Mouse (Mus musculus) spleen, adult 18-20 months (tissue): ENCODE data around the gene Blnk.

Experiments
- DNase-seq, 2 experiments: peaks; one replicate each; pipeline ENCODE4 v3.0.0; 2022; ENCODE audit warnings: mixed read lengths in 2 of 2

Gene Blnk

DNA sequence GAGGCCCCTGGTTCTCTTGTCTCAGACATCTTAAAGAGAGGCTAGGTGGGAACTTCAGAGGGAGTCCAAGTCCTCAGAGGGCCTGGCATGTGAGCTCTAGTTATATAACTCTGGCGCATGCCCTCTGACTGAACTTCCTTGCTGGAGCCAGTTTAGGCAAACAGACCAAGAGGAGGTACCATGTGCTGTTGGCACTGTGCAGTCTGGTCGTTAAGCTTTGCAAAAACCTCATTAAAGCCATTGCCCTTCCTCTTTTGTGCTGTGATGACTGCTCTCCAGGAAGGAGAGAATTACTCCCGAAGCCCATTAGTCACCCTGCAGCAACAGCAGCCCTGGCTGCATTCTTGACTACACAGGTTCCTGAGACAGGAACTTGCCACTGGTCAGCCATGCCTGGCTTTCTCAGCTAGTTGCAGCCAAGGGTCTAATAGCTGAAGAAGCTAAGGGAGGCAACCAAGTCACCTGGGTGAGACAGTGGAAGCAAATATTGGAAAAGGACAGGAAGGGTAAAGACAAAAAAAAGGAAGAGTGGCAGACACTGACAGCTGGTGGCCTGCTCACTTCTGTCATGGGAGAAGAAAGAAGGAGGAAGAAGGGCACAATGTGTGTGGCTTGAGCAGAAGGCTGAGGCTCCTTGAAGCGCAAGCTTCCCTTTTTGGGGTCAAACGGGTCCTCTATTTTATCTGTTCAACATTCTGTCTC lies 4.3 kb upstream of the Blnk start:
- DNase-seq, result no peak

DNA sequence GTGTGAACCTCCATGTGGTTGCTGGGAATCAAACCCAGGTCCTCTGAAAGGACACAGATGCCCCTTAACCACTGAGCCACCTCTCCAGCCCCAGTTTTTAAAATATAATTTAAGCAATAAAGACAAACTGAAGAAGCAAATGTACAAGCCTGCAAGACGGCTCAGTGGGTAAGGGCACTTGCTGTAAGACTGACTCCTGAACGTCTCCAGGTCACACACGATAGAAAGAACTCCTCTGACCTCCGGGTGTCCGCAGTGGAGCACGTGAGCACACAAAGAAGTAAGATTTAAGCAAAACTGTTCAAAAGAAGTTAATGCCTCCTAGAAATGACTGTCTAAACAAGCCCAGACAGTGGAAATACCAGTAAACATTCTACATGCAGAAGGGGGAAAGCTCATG lies 2.4 kb upstream of the Blnk start:
- DNase-seq, result no peak

DNA sequence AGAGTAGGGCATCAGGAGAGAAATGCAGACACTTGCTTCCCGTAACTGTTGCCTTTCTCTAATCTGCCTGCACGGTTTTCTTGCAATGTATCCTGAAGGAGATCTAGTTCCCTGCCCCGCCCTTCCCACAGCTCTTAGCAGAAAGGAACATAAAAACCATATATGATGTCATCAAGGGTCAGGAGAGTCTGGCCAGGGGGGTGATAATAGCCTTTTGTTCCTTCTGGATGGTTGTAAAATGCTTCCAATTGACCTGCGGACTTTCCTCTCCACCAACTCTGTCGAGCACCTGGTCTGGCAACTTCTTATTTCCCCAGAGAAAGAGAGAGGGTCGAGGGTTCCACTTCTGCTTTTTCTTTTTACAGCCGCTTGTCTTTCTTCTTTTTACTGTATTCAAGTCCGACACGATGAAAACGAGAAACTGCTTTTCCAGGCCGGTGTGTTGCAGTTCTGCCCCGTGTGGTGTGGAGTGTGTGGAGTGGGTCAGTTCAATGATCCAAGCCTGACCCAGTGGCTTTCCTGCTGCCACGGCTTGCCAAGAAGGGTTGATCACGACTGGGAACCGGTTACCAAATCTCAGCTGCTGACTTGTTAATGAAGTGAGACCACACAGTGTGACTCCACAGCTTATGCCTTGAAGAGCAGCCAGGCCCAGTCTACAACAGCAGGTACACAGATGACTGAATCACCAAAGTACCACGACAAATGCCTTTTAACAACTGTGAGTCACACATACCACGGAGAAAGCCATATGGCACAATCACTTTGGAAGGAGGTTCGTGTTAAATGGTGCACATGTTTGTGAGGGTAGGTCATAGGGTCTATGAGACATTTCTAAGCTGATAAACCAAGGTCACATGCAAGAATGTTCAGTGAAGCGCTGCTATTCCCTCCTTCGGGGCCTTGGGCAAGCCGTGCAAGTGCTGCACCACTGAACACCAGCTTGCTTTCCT lies 1.4 kb upstream of the Blnk start:
- peak; percentile 51 to 56 for DNase-seq

DNA sequence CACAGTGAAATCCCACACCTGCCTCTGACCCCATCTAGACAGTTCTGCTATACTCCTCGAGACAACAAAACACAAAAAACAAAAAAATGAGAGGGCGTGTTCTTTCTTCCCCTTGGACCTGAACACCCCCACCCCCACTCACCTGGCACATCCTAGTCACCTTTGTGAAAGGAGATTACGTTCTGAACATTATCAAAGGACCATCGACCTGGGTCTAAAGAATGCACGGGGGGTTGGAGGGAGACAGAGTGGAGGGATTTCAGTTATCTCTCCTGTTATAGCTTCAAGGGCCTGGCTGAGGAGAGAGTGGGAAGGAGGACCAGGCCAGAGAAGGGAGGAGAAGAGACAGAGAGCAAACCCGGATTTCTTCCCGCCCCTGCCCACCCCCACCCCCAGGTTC lies 576 bp upstream of the Blnk start:
- no peak for DNase-seq

DNA sequence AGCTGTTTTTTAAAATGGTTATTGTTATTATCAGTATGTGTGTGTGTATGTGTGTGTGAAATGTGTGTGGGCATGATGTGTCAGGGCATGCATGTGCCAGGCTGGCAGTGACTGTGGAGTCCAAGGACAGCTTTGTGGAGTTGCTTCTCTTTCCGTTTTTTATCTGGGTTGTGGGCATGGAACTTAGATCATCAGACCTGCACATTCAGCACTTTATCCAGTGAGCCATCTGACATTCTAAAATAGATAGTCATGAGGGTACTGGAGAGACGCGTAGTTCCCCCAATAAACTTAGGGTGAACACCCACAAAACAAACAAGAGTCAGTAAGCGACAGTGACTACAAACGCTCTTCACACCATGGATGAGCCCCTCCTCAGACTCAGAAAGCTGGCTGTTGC lies 979 bp downstream of the Blnk start:
- no peak for DNase-seq

DNA sequence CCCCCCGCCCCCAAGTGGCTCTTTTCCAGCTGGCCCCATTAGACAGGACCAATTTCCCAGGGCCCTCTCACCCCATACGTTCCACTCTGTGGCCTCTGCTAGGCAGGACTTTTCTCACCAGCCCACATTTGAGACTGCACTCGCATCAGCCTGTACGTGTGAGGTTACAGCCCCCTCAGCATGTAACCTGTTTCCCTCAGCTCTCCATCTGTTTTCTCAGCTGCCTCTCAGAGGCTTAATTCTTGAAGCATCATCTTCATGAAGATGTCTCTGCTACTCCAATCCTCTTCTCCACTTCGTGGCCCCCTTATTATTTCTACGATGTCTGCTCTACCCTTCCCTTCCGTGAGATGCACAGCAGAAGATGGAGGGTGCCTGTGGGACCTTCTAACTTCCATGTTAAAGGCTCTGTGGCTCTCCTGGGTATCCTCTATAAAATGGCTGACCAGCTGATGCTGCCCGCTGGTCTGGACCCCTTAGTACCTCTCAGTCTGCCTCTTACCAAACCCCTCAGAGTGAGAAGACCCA lies 1.8 kb downstream of the Blnk start:
- DNase-seq, result no peak

DNA sequence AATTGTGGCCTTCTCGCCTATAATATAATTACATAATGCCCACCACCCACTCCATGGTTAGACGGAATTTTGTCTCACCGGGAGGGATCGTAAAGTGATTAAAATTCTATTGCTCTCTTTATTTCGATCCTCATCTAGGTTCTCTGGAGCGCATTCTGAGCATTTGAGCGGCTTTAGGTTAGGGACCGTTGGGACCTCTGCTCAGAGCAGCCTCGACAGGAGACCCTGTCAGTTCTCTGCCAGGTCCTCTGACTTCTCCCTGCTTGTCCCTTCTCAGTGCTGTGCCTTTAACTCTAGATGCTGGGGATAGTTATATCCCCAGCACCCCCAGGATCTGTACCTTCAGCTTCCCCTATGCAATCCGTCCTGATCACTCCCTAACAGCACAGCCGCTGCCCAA lies 2.2 kb downstream of the Blnk start:
- no peak for DNase-seq

DNA sequence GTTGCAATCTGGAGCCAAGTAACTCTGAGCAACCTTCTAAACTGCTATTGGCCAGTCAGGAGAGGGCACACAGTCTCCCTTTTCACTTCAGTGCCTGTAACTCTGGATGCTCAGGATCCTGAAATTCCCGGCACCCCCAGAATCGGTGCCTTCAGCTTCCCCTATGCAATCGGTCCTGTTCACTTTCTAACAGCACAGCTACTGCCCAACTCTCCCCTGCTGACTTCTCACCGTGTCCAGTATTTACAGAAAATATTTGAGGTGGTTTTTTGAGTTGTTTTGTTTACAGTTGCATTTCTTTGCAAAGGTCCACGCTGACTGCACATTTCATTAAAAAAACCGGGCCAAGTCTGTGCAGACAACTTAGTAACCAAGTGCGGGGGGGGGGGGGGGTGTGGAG lies 2.7 kb downstream of the Blnk start:
- no peak for DNase-seq

DNA sequence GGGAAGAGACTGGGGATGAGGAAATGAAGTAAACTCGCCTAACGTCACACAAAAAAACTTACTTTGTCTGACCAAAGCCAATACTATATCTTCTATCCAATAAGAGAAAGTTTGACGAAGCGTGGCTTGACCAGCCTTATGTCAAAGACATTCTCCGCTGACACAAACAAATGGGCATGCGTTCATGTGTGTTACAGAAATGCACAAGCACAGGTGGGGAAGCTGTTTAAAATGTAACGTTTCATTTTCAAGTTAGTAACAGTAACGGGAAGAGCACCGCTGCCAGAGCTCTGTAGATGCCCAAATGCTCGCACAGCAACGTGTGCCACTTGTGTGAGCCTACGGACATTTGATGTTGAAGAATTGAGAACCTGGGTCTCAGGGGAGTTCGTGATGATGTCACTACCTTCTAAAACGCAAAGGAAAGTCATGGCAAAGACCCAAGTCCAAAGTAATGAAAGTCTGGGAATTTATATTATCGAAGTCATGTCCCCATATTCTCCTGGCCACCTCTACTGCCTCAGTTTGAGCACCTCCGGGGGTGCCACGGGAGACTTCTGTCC lies 3.5 kb downstream of the Blnk start:
- no peak for DNase-seq

DNA sequence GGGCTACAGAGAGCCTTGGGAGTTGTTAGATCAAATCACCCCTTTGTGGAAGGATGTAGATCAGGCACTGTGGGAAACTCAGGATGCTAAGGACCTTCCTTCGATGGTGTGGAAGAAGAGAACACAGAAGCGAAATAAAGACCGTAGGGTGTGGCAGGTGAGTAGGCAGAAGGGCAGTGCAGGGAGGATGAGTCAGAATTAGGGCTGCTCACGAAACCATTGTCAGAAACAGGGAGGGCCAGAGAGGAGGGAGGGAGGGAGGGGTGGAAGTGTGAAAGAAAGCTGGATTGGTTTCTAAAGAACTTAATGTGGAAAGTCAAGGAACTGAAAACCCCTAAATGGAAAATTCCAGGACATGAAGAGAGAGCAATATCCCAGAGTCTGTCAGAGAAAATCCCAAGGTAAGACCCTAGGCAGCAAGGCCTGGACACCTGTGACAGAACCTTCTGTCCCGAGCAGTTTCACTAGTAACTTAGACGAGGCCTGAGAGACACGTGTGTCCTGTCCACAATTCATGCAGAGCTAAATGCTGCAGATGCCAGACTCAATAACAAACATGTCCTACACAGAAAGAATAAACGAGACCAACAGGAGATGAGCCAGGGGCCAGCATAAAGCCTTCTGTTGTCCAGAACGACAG lies 4.3 kb downstream of the Blnk start:
- DNase-seq, result no peak

DNA sequence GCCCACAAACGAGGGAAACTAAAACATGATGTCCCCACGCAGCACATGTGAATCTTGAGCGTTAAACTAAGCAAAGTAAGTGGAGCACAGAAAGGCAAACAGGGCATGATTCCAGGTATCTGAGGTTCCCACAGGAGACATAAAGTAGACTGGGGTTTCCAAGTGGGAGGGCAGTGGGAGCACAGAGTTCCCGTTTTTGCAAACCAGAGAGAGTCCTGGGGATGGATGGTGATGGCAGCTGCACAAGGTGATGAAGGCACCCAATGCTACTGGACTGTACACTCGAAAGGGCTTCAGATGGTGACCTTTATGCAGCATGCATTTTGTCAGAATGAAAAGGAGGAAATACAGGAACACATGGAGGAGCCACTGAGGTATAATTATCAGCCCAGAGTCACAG lies 5.5 kb downstream of the Blnk start:
- no peak for DNase-seq

DNA sequence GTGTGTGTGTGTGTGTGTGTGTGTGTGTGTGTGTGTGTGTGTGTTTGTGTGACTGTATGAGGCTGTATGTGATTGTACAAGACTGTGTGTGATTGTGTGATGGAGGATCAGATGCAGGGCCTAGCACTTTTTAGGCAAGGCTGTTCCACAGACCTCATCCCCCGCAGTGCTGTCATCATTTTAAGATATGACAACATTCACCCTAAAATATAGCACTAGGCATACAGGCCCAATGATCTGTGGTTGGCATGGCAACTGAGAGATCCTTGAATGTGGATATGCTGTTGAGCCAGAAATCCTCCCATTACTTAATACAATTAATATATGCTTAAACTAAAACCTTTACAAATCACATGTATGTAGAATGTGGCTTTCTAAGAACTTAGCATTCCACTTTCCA lies 9.8 kb downstream of the Blnk start:
- DNase-seq, result no peak

DNA sequence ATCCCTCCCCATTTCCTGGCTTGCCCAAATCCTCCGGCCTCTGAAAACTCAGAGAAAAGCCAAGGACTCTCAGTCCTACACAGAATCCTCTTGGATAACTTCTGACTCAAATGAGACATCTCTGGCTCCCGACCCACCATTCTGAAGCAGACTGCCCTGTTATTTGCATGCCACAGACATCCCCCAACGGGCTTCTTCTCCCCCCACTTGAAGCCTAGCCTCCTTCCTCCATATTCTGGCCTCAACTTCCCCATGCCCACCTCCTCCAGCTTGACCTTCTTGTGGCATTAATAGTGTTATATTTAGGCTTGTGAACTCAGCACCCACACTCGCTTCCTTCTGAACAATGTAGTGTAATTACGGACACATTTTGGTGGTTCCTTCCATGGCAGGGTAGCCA lies 13.7 kb downstream of the Blnk start:
- DNase-seq, result no peak

DNA sequence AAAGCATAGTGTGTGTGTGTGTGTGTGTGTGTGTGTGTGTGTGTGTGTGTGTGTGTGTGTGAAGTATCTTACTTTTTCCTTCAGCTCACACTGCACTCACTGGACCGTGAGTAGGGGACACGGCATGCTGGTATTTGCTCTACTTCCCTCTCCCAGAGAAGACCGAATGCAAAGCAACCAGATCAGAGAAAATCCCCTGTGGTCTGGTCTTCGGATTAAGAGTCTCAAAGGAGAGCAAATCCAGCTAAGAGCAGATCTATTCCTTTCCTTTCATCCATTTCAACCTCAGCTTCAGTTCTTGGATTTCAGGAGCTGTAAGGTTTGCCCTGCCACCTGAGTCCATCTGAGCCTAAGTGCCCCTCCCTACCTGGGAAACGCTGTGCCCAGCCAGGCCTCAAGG lies 16.3 kb downstream of the Blnk start:
- peak in 1 of 2 experiments; percentile 49 for DNase-seq

DNA sequence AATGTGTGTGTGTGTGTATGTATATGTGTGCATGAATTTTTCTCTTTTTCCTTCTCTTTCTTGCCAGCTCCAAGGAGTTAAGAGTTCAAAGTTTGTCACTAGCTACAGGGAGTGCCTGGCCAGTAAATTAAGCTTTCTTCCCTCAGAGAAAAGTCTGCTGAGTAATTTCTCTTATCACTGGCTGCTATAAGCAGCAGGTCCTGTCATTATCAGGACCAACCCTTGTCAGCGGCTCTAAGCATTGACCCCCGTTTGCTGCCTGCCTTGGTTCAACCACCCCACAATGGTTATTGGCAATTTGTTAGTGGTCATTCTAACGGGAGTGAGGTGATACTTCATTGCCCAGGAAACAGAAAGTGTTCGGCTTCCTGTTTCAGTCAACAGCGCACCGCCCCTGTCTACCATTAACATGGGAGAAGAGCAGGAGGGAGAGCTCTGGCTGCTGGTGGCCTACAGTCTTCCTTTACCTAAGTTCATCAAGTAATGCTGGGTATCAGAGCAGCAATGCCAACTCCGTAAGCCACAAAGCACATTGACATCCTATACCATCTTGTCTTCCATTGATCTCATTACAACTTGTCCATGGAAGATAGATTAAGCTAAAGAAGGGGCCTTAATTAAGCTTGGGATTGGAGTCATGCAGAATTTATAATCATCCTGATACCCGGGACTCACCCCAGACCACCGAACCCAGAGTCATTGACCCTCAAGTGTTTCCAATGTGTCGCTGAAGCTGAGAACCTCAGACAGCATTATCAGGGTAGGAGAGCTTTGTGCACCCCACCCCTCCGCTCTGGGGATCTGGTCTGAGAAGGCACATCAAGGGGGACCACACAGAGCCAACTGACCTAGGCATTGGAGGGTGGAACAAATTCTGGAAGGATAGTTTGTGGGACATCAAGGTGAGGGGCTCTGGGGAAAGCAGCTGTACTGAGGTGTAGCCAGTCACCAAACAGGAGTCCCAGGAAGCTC lies 17.1 kb downstream of the Blnk start:
- DNase-seq, result no peak

DNA sequence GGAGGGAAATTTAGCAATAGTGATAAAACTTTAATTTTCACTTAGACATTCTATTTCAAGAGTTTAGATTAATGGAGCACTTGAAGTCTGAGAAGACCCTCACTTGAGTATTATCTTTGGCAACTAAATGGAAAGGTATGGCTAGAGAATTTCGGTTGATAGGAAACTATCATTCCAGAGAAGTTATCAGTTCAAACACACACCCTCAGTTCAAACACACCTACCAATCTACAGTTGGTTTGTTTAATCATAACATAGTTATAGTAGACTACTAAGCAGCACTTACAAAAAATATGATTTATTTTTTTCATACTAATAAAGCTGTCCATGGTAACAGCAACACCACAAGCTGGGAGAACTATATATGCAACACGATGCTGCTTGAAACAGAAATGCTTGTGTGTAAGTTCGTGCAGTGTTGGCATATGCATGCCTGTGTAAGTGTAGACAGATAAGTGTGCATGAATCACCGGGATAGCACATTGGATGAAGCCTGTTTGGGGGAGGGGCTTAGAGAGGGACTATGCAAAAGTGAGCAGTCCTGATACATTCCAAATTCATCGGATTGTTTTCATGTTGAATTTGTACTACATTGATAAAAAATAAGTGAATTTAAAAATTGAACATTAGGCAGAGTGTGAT lies 22.9 kb downstream of the Blnk start:
- no peak for DNase-seq

DNA sequence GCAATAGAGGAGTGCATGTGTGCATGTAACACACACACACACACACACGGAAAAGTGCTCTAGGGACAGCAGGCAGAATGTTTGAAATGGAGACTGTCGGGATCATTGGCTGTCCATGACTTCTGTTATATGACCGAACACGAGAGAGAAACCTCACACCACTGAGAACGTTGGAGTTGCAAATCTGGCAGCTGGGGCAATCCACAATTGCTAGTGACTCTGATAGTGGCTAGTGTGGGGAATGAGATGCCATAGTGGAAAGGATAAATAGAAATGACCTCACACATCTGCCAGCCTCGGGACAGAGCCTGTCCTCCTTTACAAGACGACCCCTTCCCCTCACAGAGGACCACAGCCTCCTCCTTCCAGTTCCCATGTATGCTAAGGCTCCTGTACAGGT lies 23.6 kb downstream of the Blnk start:
- no peak for DNase-seq

DNA sequence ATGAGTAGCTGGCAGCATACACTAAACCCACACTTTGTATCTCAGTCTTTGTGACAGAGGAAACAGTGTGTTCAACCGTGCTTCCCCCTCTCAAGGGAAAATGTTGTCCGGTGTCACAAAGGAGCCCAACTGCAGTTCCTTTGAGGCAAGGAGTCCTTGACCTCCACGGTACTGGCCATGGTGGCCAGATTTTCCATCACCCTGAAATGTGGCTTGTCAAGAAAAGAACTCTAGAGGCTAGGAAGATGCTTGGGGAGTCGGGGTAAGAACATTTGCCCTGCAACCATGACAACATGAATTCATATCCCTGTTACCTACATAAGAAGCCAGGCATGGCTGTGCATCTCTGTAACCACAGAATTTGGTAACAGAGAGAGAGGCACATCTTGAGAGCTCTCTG lies 24.0 kb downstream of the Blnk start:
- peak; percentile 50 to 61 for DNase-seq

DNA sequence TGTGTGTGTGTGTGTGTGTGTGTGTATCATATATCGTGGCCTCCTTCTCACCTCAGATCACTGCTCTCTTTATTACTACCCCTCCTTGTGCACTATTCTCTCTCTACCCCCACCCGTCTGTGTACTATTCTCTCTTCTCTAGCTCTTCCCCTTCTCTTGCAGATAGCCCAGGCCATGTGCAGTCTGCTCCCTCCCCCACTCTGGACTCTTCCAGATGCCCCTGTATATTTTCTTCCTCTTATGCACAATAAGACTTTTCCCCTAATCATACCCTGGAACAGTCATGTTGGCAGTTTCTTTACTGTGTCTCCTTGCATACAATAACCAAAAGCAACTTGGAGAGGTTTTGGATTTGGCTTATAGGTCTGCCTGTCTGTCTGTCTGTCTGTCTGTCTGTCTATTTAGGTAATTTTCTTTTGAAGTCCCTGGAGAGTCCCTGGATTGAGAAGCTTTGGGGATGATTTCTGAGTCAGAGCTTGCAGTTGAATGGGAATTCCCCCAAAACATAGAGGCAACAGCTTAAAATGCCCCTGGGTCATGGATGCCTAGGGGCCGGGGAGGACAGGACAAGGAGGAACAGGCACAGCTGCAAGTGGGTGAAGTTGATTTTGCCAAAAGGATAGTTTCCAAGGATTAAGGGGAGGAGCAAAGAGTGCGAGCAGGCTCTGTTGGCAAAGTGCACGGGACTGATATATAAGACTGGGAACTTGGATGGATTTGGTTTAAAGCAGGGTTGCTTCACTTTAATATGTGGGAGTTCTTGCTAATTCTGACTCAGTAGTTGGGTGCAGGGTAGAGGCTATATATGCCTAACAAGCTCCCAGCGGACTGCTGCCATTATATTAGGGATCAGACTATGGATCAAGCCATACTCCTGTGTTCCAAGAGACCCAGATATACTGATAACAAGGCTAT lies 29.1 kb downstream of the Blnk start:
- no peak for DNase-seq

DNA sequence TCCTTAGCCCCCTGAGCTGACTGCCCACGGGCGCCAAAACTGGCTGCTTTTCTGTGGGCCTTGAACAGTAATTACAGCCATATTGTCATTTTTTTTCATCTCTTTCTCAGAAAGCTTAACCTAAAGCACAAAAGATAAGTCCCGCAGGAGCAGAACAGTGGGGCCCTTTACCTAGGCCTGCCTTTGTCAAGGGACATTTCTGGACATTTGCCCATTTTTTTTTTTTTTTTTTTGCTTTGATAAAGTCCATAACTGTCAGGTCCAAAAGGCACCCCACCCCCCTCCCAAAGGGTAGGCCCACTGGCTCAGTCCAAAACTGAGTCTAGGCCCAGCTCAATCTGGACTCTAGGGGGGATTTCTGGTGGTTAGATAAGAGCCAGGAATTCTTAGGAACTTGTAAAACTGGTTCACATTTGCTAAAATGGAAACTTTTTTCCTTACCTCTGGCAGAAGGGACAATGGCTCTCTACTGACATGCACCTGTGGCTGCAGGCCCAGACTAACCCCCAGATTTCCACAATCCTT lies 29.9 kb downstream of the Blnk start:
- DNase-seq, result no peak
